Mouse (Mus musculus) bone marrow macrophage, adult 2 months (primary cell): ENCODE measurements around the gene Akap6. TPM values are rescaled to one million over a fixed set of nuclear protein-coding genes. Genes with fewer than 3 reads are reported as not detected.

ENCODE experiments used
- H3K27ac ChIP-seq: 2 replicates; pipeline ENCODE4 v1.5.1; 2012; ENCODE audit warnings: low read depth, low read length; ENCODE audit not compliant: insufficient read depth
- H3K4me1 ChIP-seq: 2 replicates; pipeline ENCODE4 v1.6.1; 2012; ENCODE audit warnings: low read length; ENCODE audit not compliant: control insufficient read depth, insufficient read depth
- H3K4me3 ChIP-seq: 2 replicates; pipeline ENCODE4 v1.5.1; 2012; ENCODE audit warnings: mild to moderate bottlenecking, low read length, moderate library complexity; ENCODE audit not compliant: insufficient read depth
- CTCF ChIP-seq: IDR thresholded peaks from 2 replicates; pipeline ENCODE4 v1.5.1; 2012; ENCODE audit warnings: low read depth, mild to moderate bottlenecking, low read length, moderate library complexity
- POLR2A ChIP-seq: IDR thresholded peaks from 2 replicates; pipeline ENCODE4 v1.6.1; 2012; ENCODE audit warnings: mild to moderate bottlenecking, low read depth, low read length, borderline replicate concordance
- polyA plus RNA-seq: library from polyadenylated mRNA; stranded (reverse); fragments of >200 nt; gene quantifications from 2 replicates; pipeline ENCODE4 v1.2.4, GENCODE M21; 2012; ENCODE audit not compliant: missing spikeins, insufficient read depth, insufficient read length

Gene Akap6
- polyA plus RNA-seq, 1 experiment, result 0.05 TPM

- no peak for TF ChIP-seq POLR2A
- TF ChIP-seq CTCF, result no peak
Observed at GRCm38 (mm10) chr12:53085789-53086188, 386.6 kb downstream of the Akap6 start.

GRCm38 (mm10) chr12:53112276-53112675, 413.1 kb downstream of the Akap6 start:
- Histone ChIP-seq H3K4me1 (no peaks in the 10 kb centered on the region), H3K27ac (no peak overlapping the region), H3K4me3 (no peak overlapping the region)
- no peak for TF ChIP-seq POLR2A
- TF ChIP-seq CTCF, result no peak

More at GRCm38 (mm10) chr12:53085789-53086188, 386.6 kb downstream of the Akap6 start:
- no peak overlapping the region for H3K4me3 ChIP-seq
- no peaks in the 10 kb centered on the region for H3K4me1 ChIP-seq
- no peak overlapping the region for H3K27ac ChIP-seq

- no peaks in the 10 kb centered on the region for H3K4me1 ChIP-seq
- no peak overlapping the region for H3K27ac ChIP-seq
- no peak for TF ChIP-seq POLR2A
- no peak for TF ChIP-seq CTCF
- no peak overlapping the region for H3K4me3 ChIP-seq
Observed at GRCm38 (mm10) chr12:53119352-53119751, 420.2 kb downstream of the Akap6 start.

- no peak overlapping the region for H3K4me3 ChIP-seq
- TF ChIP-seq POLR2A (no peak), CTCF (no peak)
- H3K4me1 ChIP-seq, result no peaks in the 10 kb centered on the region
- H3K27ac ChIP-seq, result no peak overlapping the region
Observed at GRCm38 (mm10) chr12:53124131-53124530, 424.9 kb downstream of the Akap6 start.

GRCm38 (mm10) chr12:53124696-53125095, 425.5 kb downstream of the Akap6 start:
- no peak overlapping the region for H3K27ac ChIP-seq
- H3K4me3 ChIP-seq, result no peak overlapping the region
- TF ChIP-seq POLR2A (no peak), CTCF (no peak)
- no peaks in the 10 kb centered on the region for H3K4me1 ChIP-seq

- Histone ChIP-seq H3K4me3 (no peak overlapping the region), H3K4me1 (no peaks in the 10 kb centered on the region)
- no peak for TF ChIP-seq CTCF
- no peak for TF ChIP-seq POLR2A
Observed at GRCm38 (mm10) chr12:53125286-53125685, 426.1 kb downstream of the Akap6 start.

GRCm38 (mm10) chr12:53134196-53134595, 435.0 kb downstream of the Akap6 start:
- no peak for TF ChIP-seq CTCF
- TF ChIP-seq POLR2A, result no peak
- H3K4me3 ChIP-seq, result no peak overlapping the region
- no peaks in the 10 kb centered on the region for H3K4me1 ChIP-seq
- H3K27ac ChIP-seq, result no peak overlapping the region

More at GRCm38 (mm10) chr12:53125286-53125685, 426.1 kb downstream of the Akap6 start:
- H3K27ac ChIP-seq, result no peak overlapping the region

GRCm38 (mm10) chr12:53137331-53137730, 438.1 kb downstream of the Akap6 start:
- H3K4me1 ChIP-seq, result no peaks in the 10 kb centered on the region

GRCm38 (mm10) chr12:53144122-53144695, 445.0 kb downstream of the Akap6 start:
- Histone ChIP-seq H3K4me3 (no peak overlapping the region), H3K27ac (no peak overlapping the region), H3K4me1 (no peaks in the 10 kb centered on the region)
- TF ChIP-seq CTCF, result no peak
- TF ChIP-seq POLR2A, result no peak

More at GRCm38 (mm10) chr12:53137331-53137730, 438.1 kb downstream of the Akap6 start:
- Histone ChIP-seq H3K4me3 (no peak overlapping the region), H3K27ac (no peak overlapping the region)
- TF ChIP-seq POLR2A, result no peak

- Histone ChIP-seq H3K27ac (no peak overlapping the region), H3K4me3 (no peak overlapping the region), H3K4me1 (no peaks in the 10 kb centered on the region)
- no peak for TF ChIP-seq CTCF
- no peak for TF ChIP-seq POLR2A
Observed at GRCm38 (mm10) chr12:53144760-53145159, 445.6 kb downstream of the Akap6 start.
